Mouse (Mus musculus) A20 (cell line): ENCODE data around the gene Nfatc2.

ENCODE experiments used
- DNase-seq: peaks from one replicate; pipeline ENCODE4 v3.0.0-alpha.2; 2011; ENCODE audit warnings: low read depth, low spot score

Gene Nfatc2

DNA sequence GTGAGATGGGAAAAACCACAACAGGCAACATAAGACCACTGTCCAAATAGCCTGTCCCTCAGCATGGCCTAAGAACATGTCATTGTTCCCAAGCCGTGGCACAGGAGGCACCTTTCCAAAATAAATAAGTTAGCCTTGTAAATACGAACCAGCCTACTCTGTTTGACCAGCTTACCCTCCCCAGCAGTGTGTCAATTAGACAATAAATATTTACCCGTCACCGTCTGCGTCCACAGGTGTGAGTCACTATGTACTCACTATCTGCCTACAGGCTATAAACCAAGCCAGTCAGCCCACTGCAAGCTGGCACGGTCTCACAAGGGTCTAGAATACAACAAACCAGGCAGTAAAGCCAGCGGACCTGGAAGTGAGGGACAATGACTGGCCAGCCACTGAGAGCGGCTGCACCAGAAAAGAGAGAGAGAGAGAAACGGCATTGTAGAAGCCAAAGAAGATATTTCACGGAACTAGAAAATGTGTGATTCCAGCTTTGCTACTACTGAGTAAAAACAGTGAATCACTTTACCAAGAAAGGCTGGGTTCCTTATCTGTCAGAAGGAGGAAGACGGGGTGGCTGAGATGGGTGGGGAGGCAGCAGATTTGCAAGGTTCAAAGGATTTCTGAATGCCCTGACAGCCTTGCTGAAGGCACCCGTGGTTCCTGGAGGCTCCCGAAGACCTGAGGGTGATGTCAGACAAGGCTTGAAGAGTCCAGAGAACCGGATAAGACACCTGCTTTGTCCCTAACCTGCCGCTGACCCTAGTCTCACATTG lies 69.2 kb downstream of the Nfatc2 start:
- DNase-seq = no peak

DNA sequence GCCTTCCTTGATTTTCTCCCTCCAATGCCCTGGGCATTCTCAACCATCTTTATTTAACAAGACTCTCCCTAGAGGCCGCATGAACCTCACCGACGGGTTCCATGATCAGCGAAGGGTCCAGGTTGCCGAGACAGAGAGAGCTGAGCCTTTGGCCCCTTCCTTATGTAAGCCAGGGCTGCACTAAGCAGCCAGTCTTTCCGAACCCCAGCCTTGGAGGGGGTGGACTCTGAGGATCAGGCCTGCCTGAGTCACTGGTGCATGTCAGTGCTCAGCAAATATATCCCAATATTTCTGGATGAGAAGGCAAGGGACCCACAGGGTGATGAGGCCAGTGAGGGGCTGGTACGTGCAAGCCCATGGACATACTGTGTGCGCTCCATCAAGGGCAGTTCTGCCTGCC lies 72.9 kb downstream of the Nfatc2 start:
- no peak for DNase-seq

DNA sequence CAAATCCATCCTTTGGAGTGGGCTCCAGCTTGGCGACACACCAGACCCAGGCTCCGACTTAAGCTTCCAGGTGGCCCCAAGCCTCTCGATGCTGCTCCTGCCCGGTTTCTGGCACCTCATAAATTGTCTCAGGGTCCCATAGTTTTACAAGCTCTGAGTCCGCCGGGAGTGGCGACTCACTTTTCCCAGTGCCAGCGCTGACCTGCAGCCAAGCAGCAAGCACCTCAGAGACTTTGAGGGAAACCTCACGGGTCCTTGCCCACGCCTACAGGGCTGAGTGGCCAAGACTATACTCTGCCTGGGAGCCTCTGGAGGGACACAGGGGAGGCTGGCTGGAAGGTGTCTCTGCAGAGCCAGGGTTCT lies 74.0 kb downstream of the Nfatc2 start:
- DNase-seq = no peak

DNA sequence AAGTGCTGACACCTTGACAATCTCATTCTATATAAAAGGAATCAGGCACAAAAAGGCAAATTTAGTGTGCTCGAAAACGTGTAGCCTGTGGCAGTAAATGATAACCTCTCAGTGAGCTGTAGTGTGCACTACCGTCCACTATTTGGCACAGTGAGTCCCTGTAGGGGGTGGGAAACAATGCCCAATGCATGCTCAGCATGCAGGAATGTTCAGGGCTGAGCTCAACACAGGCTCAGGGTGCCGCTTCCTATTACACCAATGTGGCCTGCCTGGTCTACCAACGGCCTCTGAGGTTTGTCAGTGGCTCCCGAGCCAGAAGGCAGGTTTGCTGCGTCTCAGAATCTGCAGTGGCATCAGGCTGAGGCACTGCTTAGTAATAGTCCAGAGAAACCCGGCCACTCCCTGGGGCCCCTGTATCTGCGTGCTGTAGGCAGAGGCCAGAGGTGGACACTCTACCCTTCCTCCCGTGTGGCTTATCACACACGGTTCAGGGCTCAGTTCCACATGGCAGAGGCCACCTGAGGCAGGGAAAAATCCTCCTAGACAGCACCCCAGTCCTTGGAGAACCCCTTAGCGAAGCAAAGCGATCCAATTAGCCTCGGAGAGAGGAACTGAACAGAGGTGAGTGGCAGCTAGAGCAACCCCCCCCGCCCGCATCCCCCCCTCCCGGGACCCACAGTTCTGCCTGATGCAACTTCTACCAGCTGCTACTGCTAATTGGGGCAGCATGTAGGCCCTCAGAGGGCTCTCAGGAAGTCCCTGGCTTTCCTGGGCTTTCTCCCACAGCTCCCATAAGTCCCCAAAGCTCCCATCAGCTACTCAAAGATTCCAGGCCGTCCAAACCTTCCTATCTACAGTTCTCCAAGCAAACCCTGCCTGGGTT lies 74.7 kb downstream of the Nfatc2 start:
- no peak for DNase-seq

DNA sequence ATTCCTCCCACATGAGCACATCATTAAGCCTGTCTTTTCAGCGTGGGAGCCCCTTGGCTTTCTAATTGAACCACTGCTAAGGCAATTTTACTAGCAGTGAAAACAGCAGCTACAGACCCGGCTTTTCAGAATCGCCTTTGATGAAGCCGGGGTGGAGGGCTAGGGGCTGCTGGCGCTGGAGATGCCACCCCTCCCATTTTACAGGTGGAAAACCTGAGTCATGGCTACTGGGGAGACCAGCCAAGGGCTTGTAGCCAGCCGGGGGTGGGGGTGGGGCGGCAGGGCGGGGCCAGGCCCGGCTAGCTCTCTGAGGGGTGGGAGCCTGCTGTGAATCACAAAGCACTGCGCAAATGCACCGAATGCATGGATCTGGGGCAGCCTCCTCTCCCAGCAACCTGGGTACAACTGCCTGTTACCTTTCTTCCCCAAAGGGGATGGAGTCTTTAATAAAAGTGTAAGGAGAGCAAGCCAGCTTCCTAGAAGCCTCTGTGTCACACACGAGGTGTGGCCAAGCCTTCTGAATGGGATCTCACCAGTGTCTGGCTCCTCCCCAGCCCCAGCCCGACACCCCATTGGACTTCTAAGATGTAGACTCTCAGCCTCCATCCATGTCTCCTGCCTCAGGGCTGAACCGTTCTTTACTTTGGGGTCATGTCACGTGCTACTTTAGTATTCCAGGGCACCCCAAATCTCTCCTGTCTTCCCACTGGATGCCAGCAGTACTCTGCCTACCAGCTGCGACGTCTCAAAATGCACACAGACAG lies 75.9 kb downstream of the Nfatc2 start:
- DNase-seq = no peak

DNA sequence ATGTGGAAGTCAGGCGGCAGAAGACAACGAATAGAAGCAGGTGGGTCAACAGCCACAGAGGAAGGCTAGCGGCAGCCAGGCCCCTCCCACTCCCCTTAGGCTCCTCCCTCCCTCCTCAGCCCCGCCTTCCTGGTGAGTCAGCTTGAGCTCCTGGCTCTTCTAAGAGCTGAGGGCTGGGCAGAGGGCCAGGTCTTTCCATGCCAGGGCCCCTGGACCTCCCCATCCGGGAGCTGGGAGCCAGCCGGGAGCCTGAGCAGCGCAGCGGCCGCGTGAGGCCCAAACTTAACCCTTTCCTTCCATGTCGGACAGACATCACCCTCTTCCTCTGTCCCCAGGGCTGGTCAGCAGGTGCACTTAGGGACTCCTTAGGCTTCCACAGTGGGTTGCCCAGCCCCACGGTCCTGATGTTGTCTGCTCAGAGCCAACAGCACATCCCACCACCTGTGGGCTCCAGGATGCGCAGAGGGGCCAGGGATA lies 76.5 kb downstream of the Nfatc2 start:
- DNase-seq = peak; percentile 16

DNA sequence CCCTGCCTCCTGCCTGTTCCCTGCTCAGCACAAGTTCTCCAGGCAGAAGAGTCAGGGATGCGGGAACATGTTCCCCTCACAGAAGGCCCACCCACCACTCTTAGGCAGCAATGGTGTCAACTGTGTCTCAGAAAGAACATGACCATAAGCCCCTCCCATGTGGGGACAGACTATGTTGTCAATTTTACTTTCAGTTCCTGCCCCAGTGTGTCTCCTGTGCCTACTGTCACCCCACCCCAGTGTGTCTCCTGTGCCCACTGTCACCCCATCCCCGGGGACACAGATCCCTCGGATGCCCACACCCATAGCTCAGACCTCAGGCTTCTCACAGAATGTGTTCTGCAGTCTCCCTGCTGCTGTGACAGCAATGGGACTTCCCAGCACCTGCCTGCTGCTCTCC lies 79.2 kb downstream of the Nfatc2 start:
- DNase-seq = peak; percentile 52

DNA sequence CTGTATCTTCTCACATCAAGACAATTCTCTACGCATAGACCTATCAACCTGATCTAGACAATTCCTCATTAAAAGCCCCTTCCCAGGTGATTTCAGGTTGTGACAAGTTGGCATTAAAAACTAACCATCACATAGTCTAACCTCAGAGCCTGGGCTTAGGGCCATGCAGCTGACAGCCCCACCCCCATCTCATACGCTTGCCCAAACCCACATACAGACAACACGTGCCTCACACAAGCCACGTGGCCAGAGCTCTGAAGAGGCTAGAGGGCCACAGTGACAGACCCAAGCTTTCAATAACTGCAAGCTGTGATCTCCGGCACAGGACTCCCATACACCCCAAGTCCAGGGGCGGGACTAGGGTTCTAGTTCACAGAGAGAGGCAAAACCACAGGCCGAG lies 80.7 kb downstream of the Nfatc2 start:
- no peak for DNase-seq

DNA sequence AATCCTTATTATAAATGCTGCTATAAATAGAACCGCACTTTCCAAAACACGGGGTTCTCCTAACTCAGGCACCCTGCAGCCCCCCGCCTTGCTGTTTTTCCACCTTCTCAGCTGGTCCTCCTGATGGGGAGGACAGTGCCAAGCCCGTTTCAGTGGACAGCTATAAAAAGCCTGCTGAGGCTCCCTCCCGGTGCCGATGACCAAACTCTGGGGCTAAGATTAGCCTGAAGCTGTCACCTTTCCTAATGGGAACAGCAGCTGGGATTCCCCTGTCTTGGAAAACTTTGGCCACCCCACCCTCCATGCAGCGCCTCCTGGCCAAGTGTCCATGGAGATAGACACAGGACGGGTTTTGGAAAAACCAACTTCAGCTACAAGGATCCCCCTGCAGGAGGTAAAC lies 81.9 kb downstream of the Nfatc2 start:
- no peak for DNase-seq

DNA sequence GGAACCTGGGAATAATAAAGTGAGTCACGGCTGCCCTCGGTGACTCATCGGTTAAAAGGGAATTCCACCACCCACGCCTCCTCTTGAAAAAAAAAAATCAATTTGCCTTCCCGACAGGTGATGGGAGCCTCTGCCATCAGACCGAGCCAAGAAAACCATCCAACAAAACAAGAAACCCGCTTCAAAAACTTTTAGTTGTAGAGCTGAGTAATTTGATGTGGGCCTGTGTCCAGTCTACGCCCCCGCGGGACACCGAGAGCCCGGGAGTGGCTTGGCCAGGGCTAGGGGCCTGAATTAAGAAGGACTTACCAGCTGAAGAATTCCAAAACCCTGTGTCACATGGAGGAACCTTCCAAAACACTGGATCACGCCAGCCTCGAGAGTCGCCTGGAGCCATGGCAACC lies 83.2 kb downstream of the Nfatc2 start:
- DNase-seq = no peak

DNA sequence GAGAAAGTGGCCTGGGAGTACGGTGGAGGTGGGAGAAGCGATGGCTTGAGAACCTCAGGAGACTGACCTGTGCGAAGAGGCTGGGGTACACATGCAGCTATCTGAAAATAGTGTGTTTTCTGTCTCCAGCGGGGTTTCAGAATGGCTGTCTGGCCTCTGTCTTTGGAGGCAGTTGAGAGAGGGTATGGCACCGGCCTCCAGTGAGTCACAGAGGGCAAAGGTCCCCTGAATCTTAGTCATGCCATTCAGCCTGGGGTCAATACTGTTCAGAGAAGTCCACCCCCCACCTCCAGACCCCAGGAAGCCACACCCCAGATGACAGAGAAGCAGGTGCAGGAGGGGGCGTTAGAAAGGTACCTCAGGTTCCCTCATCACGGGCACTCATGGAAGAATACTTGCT lies 83.7 kb downstream of the Nfatc2 start:
- DNase-seq = no peak

DNA sequence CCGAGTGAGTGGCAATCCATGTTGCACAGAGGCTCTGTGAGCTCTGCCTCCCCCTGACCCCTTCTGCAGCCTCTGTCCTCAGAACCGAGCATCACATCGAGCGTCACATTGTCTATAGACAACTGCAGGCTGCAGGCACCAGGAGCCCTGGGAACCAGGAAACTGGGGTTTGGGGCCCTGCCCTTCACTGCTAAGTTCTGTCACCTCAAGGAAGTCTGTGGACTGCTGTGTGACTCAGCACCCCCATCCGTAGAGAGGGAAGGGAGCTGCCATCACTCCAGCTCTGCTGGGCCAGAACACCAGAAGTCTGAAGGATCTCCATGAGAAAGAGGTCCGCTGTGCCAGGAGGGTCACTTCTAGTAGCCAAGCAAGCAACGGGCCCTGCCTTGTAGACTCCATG lies 84.7 kb downstream of the Nfatc2 start:
- DNase-seq = no peak

DNA sequence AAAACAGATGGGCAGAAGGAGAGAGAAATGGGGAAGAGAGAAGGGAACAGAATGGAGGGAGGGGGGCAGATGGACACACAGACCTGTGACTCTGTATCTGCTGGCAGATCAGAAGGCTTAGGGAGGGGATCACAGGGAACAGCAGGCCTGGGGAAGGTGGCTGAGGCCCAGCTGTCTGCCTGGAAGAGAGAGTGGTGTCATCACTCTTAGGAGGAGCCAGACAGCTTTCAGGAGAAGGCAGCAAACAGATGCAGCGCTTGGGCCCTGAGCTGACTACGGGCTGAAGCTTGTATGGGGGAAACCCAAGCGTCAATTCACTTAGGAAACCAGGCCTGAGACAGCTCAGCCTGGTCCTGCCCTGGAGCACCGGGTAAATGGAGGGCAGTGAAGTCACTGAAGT lies 86.0 kb downstream of the Nfatc2 start:
- no peak for DNase-seq

DNA sequence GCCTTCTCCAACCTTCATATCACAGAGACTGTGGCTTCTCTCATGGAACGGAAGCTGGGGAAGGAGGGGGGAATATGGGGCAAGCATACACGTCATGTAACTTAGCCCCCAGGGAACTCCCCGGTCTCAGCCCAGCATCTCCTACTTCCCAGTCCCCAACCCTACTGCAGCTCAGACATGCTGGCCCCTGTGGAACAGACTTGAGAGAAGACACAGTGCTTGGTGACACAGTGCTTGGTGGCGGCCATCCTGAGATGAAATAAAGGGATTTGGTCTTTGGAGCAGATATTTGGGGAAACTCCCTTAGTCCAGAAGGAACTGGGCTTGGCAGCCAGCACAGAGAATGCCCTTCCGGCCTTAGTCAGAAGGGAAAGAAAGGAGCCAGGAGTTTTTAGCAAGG lies 87.3 kb downstream of the Nfatc2 start:
- no peak for DNase-seq

DNA sequence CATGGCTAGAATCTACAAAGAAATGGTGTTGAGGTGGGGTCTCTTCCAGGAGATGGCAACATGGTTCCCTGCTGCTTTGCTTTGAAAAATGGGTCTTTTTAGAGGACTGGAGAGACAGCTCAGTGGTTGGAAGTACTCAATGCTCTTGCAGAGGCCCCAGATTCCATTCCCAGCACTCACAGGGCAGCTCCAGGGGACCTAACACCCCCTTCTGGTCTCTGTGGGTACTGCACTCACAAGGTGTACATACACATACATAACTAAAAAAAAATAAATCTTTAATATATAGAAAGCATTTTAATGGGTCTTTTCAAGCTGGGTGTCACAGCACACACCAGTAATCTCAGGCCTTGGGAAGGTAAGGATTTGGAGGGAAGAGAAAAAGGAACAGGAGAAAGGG lies 89.9 kb downstream of the Nfatc2 start:
- DNase-seq = no peak

DNA sequence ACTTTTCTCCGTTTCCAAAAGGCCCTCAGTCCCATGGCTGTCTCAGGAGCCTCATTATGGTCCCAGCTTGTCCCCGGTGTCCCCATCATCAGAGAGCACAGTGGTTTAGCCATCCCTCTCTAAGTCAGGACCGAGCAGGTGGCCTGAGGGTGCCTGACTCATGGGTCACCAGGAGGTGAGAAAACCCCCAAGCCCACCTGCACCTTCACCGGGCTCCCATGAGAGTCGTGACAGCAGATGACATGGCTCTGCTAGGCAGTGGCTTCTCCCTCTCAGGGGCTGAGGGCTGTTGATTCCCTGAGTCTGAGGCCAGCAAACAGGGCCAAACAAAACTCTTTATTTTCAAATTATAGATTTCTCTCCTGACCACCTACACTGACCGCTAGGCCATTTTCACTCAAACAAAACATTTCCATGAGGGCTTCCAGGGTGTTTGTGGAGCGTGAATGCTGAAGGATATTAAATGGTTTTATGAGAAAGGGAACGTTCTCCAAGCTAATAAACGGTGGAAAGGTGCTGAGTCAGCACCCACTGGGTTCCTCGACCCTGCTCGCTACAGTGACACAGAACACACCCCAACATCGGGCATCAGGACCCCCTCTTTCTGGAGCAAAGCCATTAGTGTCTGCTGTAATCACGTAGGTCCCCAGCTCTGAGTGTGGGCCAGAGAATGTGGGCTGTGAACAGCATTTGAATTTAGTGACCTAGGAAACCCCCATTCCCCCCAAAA lies 92.8 kb downstream of the Nfatc2 start:
- DNase-seq = no peak

DNA sequence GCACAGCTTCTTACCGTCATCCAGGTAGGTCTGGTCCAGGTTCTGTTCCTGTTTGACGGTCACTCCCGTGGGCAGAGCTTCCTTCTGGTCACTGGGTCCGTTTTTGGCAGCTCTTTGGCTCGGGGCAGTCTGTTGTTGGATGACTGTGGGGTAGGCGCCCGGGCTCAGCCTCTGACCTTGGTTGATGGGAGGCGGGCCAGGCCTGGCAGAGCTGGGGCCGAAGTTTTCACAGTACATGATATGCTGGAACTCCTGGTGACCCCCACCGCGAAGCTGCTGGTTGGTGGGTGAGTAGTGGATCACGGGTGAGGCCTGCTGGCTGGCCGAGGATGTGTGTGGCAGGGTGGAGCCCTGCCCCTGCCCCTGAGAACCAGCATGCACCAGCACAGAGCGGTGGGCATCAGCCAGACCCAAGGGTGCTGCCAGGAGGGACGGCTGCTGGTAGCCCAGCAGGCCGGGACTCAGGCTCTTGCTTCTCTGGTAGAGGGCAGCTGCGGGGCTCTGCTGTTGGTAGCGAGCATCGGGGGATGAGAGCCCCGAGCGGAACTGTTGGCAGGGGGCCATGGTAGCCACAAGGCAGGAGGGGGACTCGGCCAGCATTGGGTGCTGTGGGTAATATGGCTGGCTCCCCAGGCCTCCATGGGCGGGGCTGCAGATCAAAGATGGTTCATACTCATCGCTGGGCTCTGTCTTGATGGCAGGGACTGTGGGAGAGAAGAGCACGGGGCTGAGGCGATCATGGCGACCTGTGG lies 96.8 kb downstream of the Nfatc2 start:
- DNase-seq = no peak

DNA sequence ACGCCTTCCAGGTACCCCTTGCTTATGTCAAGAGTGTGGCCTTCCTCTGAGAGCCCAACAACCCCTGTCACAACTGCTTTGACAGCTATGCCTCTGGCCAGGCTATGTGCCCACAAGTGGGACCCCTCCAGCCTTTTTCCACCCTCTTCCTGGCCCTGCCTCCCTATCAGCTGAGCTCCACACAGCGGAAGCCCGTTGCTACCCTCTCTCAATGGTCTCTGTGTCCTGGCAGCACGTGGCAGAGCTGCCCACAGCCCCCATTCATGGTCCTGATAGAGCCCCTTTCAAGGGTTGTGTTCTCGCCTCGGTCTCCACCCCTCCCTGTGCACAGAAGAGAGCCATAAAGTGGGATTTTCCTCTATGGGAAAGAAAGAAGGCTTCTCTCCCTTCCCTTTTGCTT lies 97.7 kb downstream of the Nfatc2 start:
- no peak for DNase-seq

DNA sequence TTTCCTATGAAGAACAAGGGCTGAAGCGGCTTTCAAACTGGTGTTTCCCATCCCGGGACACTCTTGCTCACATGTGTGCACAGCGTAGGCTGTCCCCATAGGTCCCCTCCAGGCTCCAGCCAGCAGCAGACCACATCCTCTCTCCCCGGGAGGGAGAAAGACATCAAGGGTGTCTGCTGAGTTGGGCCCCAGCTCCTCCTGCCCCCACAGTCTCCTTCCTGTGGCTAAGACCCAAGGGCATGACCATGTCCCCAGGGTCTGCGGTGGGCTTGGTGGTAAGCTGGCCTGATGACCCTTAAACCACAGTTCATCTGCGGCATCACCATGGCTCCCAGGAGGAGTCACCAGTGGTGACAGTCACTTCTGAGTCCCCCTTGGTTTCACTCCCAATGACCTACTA lies 100.7 kb downstream of the Nfatc2 start:
- DNase-seq = no peak

DNA sequence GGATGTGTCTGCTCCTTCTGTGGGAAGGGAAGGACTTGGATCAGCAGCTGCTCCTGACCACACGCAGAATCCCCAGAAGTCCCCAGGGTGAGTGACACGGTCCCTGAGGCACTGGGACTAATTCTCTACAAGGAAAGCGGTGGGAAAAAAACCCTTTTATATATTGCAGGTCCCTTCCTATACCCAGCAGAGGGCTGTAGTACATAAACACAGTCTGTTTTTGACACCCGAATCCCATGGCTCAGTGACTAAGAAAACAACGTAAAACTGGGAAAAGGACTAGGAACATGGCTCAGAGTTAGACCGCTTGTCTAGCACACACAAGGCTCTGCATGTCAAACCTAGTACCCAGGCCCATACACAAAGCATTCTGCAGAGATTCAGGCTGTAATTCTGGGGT lies 101.2 kb downstream of the Nfatc2 start:
- no peak for DNase-seq

DNA sequence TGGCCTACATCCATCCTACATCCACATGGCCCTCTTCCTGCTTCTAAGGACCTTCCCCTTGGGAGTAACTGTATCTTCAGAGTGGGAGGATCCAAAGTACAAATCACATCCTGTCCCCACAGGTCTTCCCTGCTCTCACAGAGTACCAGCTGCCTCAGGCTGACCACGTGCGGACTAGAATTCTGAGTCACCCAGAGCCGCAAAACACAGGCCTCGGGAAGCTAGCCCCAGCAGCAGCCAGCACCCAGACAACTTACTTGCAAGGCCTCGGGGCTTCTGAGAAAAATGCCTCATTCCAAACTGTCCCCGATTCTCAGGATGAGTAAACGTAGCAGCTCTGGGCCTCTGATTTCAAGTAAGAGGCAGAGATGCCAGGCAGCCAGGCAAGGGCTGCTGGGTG lies 109.7 kb downstream of the Nfatc2 start:
- DNase-seq = no peak
